ENCODE assay signal across 8 mouse cellular contexts in genomic region chr3:36551851-36552384, GRCm38 (mm10). TPM values are rescaled to one million over a fixed set of nuclear protein-coding genes. Genes with fewer than 3 reads are reported as not detected.
DNase-seq lines count a peak whose midpoint lies in the region; ATAC-seq and TF ChIP-seq lines count a peak whose summit lies in the region.

No protein-coding gene starts in this region.

- peak; percentile 62 for ATAC-seq in kidney, embryonic 14.5 days (ENCODE audit: low FRiP score, low TSS enrichment)
- ATAC-seq in CD4-positive, CD25-positive, alpha-beta regulatory T cell, adult 4 months: peak; percentile 81
- ATAC-seq in stomach, embryonic 16.5 days (ENCODE audit: insufficient read depth, low FRiP score): peak; percentile 31; the same call in 1 of the 2 replicates

- H3K27me3 ChIP-seq in kidney, embryonic 14.5 days (ENCODE audit: control insufficient read depth, insufficient read depth, low read length): no peaks in the 10 kb centered on the region
- H3K27me3 ChIP-seq in hindbrain, embryonic 10.5 days (ENCODE audit: insufficient read depth, poor library complexity, severe bottlenecking): no peaks in the 10 kb centered on the region
- H3K27me3 ChIP-seq in stomach, embryonic 16.5 days (ENCODE audit: control insufficient read depth, insufficient read depth, low read length): no peaks in the 10 kb centered on the region

- H3K4me1 ChIP-seq in kidney, embryonic 14.5 days (ENCODE audit: control insufficient read depth, insufficient read depth, low read length): no peaks in the 10 kb centered on the region
- H3K4me1 ChIP-seq in bone marrow macrophage, adult 2 months (ENCODE audit: control insufficient read depth, insufficient read depth, low read length): 0 out of 2 replicates have a peak, but pooled peaks cover 4% of the 10 kb centered on the region
- H3K4me1 ChIP-seq in hindbrain, embryonic 10.5 days (replicated peaks): peaks cover 19% of the 10 kb centered on the region
- 0 out of 2 replicates have a peak, but pooled peaks cover 5% of the 10 kb centered on the region for H3K4me1 ChIP-seq in stomach, embryonic 16.5 days (ENCODE audit: control insufficient read depth, insufficient read depth, low read length)

- WGBS in kidney, embryonic 14.5 days: 22% methylated on average over 12 of the region's 12 CpGs
- WGBS in hindbrain, embryonic 10.5 days: 21% methylated on average over 12 of the region's 12 CpGs
- 10% methylated on average over 12 of the region's 12 CpGs for WGBS in macrophage (ENCODE audit: missing documents)
- WGBS in stomach, embryonic 16.5 days: 17% methylated on average over 12 of the region's 12 CpGs

- peak overlapping the region; percentile 93 for H3K4me2 ChIP-seq in kidney, embryonic 14.5 days (replicated peaks; ENCODE audit: low read depth, low read length)
- H3K4me2 ChIP-seq in stomach, embryonic 16.5 days (ENCODE audit: low read depth, low read length): peak overlapping the region; percentile 83

- peak overlapping the region; percentile 93 for H3K4me3 ChIP-seq in kidney, embryonic 14.5 days (ENCODE audit: low read length)
- peak overlapping the region; percentile 91 for H3K4me3 ChIP-seq in bone marrow macrophage, adult 2 months (ENCODE audit: insufficient read depth, low read length)
- H3K4me3 ChIP-seq in hindbrain, embryonic 10.5 days: peak overlapping the region; percentile 92
- peak overlapping the region; percentile 95 for H3K4me3 ChIP-seq in macrophage (ENCODE audit: inconsistent target)
- peak overlapping the region; percentile 75 for H3K4me3 ChIP-seq in stomach, embryonic 16.5 days (replicated peaks; ENCODE audit: low read length)

- H3K79me2 ChIP-seq in macrophage (ENCODE audit: inconsistent target): peaks cover 14% of the 10 kb centered on the region

- DNase-seq in kidney, adult 9 months: no peak
- DNase-seq in hindbrain, embryonic 10.5 days (ENCODE audit: low spot score): no peak
- no peak for DNase-seq in urinary bladder, postnatal 36 days (ENCODE audit: low spot score in 2 of 2)

- no peak overlapping the region for H3K27ac ChIP-seq in kidney, embryonic 14.5 days (ENCODE audit: low read depth, low read length)
- no peak overlapping the region for H3K27ac ChIP-seq in bone marrow macrophage, adult 2 months (ENCODE audit: insufficient read depth, low read depth, low read length)
- H3K27ac ChIP-seq in hindbrain, embryonic 10.5 days: peak overlapping the region; percentile 89
- H3K27ac ChIP-seq in macrophage: no peak overlapping the region
- H3K27ac ChIP-seq in stomach, embryonic 16.5 days (ENCODE audit: low read length): peak overlapping the region; percentile 21; the same call in 1 of the 2 replicates

- peaks cover 28% of the 10 kb centered on the region for H3K36me3 ChIP-seq in kidney, embryonic 14.5 days (ENCODE audit: control insufficient read depth, insufficient read depth, low read length)
- H3K36me3 ChIP-seq in hindbrain, embryonic 10.5 days: peaks cover 33% of the 10 kb centered on the region
- peaks cover 28% of the 10 kb centered on the region for H3K36me3 ChIP-seq in macrophage (ENCODE audit: inconsistent target)
- H3K36me3 ChIP-seq in stomach, embryonic 16.5 days (ENCODE audit: control insufficient read depth, insufficient read depth, low read length): no peaks in the 10 kb centered on the region

- H3K9ac ChIP-seq in kidney, embryonic 14.5 days (ENCODE audit: low read depth, low read length): peak overlapping the region; percentile 72; the same call in 1 of the 2 replicates
- H3K9ac ChIP-seq in stomach, embryonic 16.5 days (ENCODE audit: low read length): peak overlapping the region; percentile 83

- TF ChIP-seq CTCF in bone marrow macrophage, adult 2 months (IDR thresholded peaks at IDR 0.05; ENCODE audit: low read depth, low read length): no peak

- TF ChIP-seq POLR2A in bone marrow macrophage, adult 2 months (IDR thresholded peaks at IDR 0.05; ENCODE audit: borderline replicate concordance, low read depth, low read length): no peak

- H3K9me3 ChIP-seq in kidney, embryonic 14.5 days (ENCODE audit: control insufficient read depth, low read length): no peaks in the 10 kb centered on the region
- H3K9me3 ChIP-seq in hindbrain, embryonic 10.5 days: no peaks in the 10 kb centered on the region
- H3K9me3 ChIP-seq in stomach, embryonic 16.5 days (replicated peaks; ENCODE audit: control insufficient read depth, low read length): no peaks in the 10 kb centered on the region

RNA-seq across cellular contexts. Expression of gene Exosc9, which starts 0.5 kb away (rescaled TPM):
- polyA plus RNA-seq in kidney, embryonic 14.5 days (2014; fragmentation: Nextera tagmentation; extraction: Ambion mirVana): 69.1 and 77.0 TPM in 2 replicates
- 10 to 100 TPM; 51.0 to 51.1 TPM for polyA plus RNA-seq in CD4-positive, CD25-positive, alpha-beta regulatory T cell, adult 4 months (2017; shearing (Covaris generic))
- polyA plus RNA-seq in bone marrow macrophage, adult 2 months (2012; ENCODE audit: insufficient read depth, insufficient read length, missing spikeins): 35.3 and 39.6 TPM in 2 replicates
- polyA plus RNA-seq in hindbrain, embryonic 10.5 days (2016; fragmentation: Nextera tagmentation; extraction: Ambion mirVana): 91.7 and 101 TPM in 2 replicates
- total RNA-seq in macrophage (2018; cell fraction: chromatin; rRNA removed): 10 to 100 TPM in 25 of 26 experiments, 1 to 10 TPM in 1; 7.6 to 58.5 (median 39.7) TPM
- total RNA-seq in macrophage (2018; cell fraction: cytosol; rRNA removed): 10 to 100 TPM; 27.4 to 39.2 (median 33.6) TPM
- total RNA-seq in macrophage (2018; cell fraction: nucleus; rRNA removed): 10 to 100 TPM; 11.6 to 48.1 (median 28.0) TPM
- 31.2 to 72.0 TPM (median 51.3 TPM) in 3 replicates for polyA plus RNA-seq in macrophage (2018)
- polyA plus RNA-seq in stomach, embryonic 16.5 days (2015; fragmentation: Nextera tagmentation; extraction: Ambion mirVana): 49.9 and 50.4 TPM in 2 replicates

RNA-seq across cellular contexts. Expression of gene Ccna2, which starts 20.0 kb away (rescaled TPM):
- 201 and 230 TPM in 2 replicates for polyA plus RNA-seq in kidney, embryonic 14.5 days (2014; fragmentation: Nextera tagmentation; extraction: Ambion mirVana)
- 1 to 10 TPM; 3.6 to 3.9 TPM for polyA plus RNA-seq in CD4-positive, CD25-positive, alpha-beta regulatory T cell, adult 4 months (2017; shearing (Covaris generic))
- polyA plus RNA-seq in bone marrow macrophage, adult 2 months (2012; ENCODE audit: insufficient read depth, insufficient read length, missing spikeins): 67.0 and 71.6 TPM in 2 replicates
- polyA plus RNA-seq in hindbrain, embryonic 10.5 days (2016; fragmentation: Nextera tagmentation; extraction: Ambion mirVana): 217 and 241 TPM in 2 replicates
- total RNA-seq in macrophage (2018; cell fraction: chromatin; rRNA removed): 10 to 100 TPM in 1 of 26 experiments, 1 to 10 TPM in 17, under 1 TPM in 7, not detected in 1; 0.26 to 11.6 (median 2.3) TPM
- total RNA-seq in macrophage (2018; cell fraction: cytosol; rRNA removed): 1 to 10 TPM in 25 of 26 experiments, under 1 TPM in 1; 0.76 to 10.0 (median 2.8) TPM
- 10 to 100 TPM in 1 of 26 experiments, 1 to 10 TPM in 22, under 1 TPM in 3; 0.63 to 23.5 (median 2.6) TPM for total RNA-seq in macrophage (2018; cell fraction: nucleus; rRNA removed)
- polyA plus RNA-seq in macrophage (2018): 1.4 to 15.3 TPM (median 13.7 TPM) in 3 replicates
- polyA plus RNA-seq in stomach, embryonic 16.5 days (2015; fragmentation: Nextera tagmentation; extraction: Ambion mirVana): 146 and 152 TPM in 2 replicates

RNA-seq across cellular contexts. Expression of gene Gm11549, which starts 30.3 kb away (rescaled TPM):
- polyA plus RNA-seq in kidney, embryonic 14.5 days (2014; fragmentation: Nextera tagmentation; extraction: Ambion mirVana): not detected in 2 replicates
- not detected for polyA plus RNA-seq in CD4-positive, CD25-positive, alpha-beta regulatory T cell, adult 4 months (2017; shearing (Covaris generic))
- polyA plus RNA-seq in bone marrow macrophage, adult 2 months (2012; ENCODE audit: insufficient read depth, insufficient read length, missing spikeins): not detected in 2 replicates
- 0.07 and 0.50 TPM in 2 replicates for polyA plus RNA-seq in hindbrain, embryonic 10.5 days (2016; fragmentation: Nextera tagmentation; extraction: Ambion mirVana)
- total RNA-seq in macrophage (2018; cell fraction: chromatin; rRNA removed): not detected
- not detected for total RNA-seq in macrophage (2018; cell fraction: cytosol; rRNA removed)
- total RNA-seq in macrophage (2018; cell fraction: nucleus; rRNA removed): not detected
- not detected in 3 replicates for polyA plus RNA-seq in macrophage (2018)
- 0.13 and 0.30 TPM in 2 replicates for polyA plus RNA-seq in stomach, embryonic 16.5 days (2015; fragmentation: Nextera tagmentation; extraction: Ambion mirVana)

Comparison
In these comparisons a context has a peak if more than half of its experiments do, and no peak if none do; other contexts are left out.
1. ATAC-seq: peak in every context shown above with its lines; median percentile 81 in CD4-positive, CD25-positive, alpha-beta regulatory T cell, adult 4 months; 62 in kidney, embryonic 14.5 days; 31 in stomach, embryonic 16.5 days.
2. H3K27ac ChIP-seq: peak in hindbrain, embryonic 10.5 days (single experiment) and stomach, embryonic 16.5 days (single experiment); none in kidney, embryonic 14.5 days (single experiment), bone marrow macrophage, adult 2 months (single experiment) and macrophage (single experiment).
3. Peak in every context shown above with its lines, with median percentiles within 50 percentile points of each other: H3K4me3 ChIP-seq.